ENCODE assay signal across 9 mouse cellular contexts in genomic region chr7:45923762-45924428, GRCm38 (mm10). TPM values are rescaled to one million over a fixed set of nuclear protein-coding genes. Genes with fewer than 3 reads are reported as not detected.
DNase-seq lines count a peak whose midpoint lies in the region; ATAC-seq and TF ChIP-seq lines count a peak whose summit lies in the region.
"Had no signal": no experiment of that assay in that cellular context is flagged by ENCODE, and none has a peak within 500 bp of the region (broad histone marks: within the 10 kb centered on the region; RNA-seq: fewer than 3 reads in every experiment).

Ccdc114 (plus strand) TSS chr7:45924072.

- peak within 1 kb of the TSS; percentile 88 for H3K27ac ChIP-seq in hindbrain, embryonic 12.5 days
- peak within 1 kb of the TSS; percentile 75 for H3K27ac ChIP-seq in limb, embryonic 11.5 days (replicated peaks; ENCODE audit: low read depth, low read length)
- peak within 1 kb of the TSS; percentile 85 for H3K27ac ChIP-seq in midbrain, embryonic 10.5 days (replicated peaks)
- H3K27ac ChIP-seq in spleen, adult 2 months (ENCODE audit: insufficient read depth, low read length), result peak within 1 kb of the TSS; percentile 98

- TF ChIP-seq POLR2A in spleen, adult 2 months (IDR thresholded peaks at IDR 0.05; ENCODE audit: low read depth, low read length), result peak; percentile 39

- peak; percentile 18 to 23 for DNase-seq in cerebellum, adult 18-20 months
- no peak for DNase-seq in cerebellum, adult 11 months
- peak; percentile 53 for DNase-seq in c-Kit-positive CD71-positive TER-119-positive erythroid progenitor cells, embryonic 14.5 days (ENCODE audit: low spot score)
- DNase-seq in forelimb bud, embryonic 11.5 days (ENCODE audit: low read depth, low spot score), result peak; percentile 31
- peak; percentile 67 for DNase-seq in limb, embryonic 11.5 days (ENCODE audit: low spot score)
- peak; percentile 68 for DNase-seq in midbrain, embryonic 10.5 days (ENCODE audit: low spot score)
- DNase-seq in spleen, adult 2 months (ENCODE audit: low read depth in 1 of 2, low spot score in 2 of 2), result peak; percentile 41 to 60

- peak within 1 kb of the TSS; percentile 61 for H3K4me2 ChIP-seq in hindbrain, embryonic 12.5 days (replicated peaks)
- H3K4me2 ChIP-seq in limb, embryonic 11.5 days (ENCODE audit: low read depth, severe bottlenecking), result peak within 1 kb of the TSS; percentile 56

- peak; percentile 36 for ATAC-seq in hindbrain, embryonic 12.5 days (ENCODE audit: low FRiP score)
- peak; percentile 14; the same call in 1 of the 2 replicates for ATAC-seq in limb, embryonic 11.5 days (ENCODE audit: insufficient number of reproducible peaks, low FRiP score, low TSS enrichment, low read depth)

- peak within 1 kb of the TSS; percentile 50; the same call in 1 of the 2 replicates for H3K9ac ChIP-seq in hindbrain, embryonic 12.5 days
- no peak within 1 kb of the TSS; the same call in 1 of the 2 replicates for H3K9ac ChIP-seq in limb, embryonic 11.5 days (ENCODE audit: low read length)

- H3K36me3 ChIP-seq in hindbrain, embryonic 12.5 days, result no peaks in the 10 kb centered on the region
- H3K36me3 ChIP-seq in limb, embryonic 11.5 days (ENCODE audit: control insufficient read depth, insufficient read depth, low read length), result no peaks in the 10 kb centered on the region
- no peaks in the 10 kb centered on the region; the same call in 1 of the 2 replicates for H3K36me3 ChIP-seq in midbrain, embryonic 10.5 days
- H3K36me3 ChIP-seq in spleen, adult 2 months (ENCODE audit: control insufficient read depth, insufficient read depth, low read length), result peaks cover 3% of the 10 kb centered on the region

- peaks cover 29% of the 10 kb centered on the region for H3K27me3 ChIP-seq in hindbrain, embryonic 12.5 days
- H3K27me3 ChIP-seq in limb, embryonic 11.5 days (ENCODE audit: control insufficient read depth, insufficient read depth, low read length), result no peaks in the 10 kb centered on the region
- peaks cover 53% of the 10 kb centered on the region for H3K27me3 ChIP-seq in midbrain, embryonic 10.5 days (ENCODE audit: low read depth, poor library complexity, severe bottlenecking)
- H3K27me3 ChIP-seq in spleen, adult 2 months (ENCODE audit: control insufficient read depth, insufficient read depth, low read length), result no peaks in the 10 kb centered on the region
- H3K27me3 ChIP-seq: CH12.LX had no signal

- peak within 1 kb of the TSS; percentile 42 for H3K4me3 ChIP-seq in hindbrain, embryonic 12.5 days
- peak within 1 kb of the TSS; percentile 31 for H3K4me3 ChIP-seq in limb, embryonic 11.5 days (ENCODE audit: low read depth, low read length)
- peak within 1 kb of the TSS; percentile 55 for H3K4me3 ChIP-seq in midbrain, embryonic 10.5 days
- peak within 1 kb of the TSS; percentile 65 for H3K4me3 ChIP-seq in spleen, adult 2 months (ENCODE audit: extremely low read depth, insufficient read depth, insufficient read length)

- H3K9me3 ChIP-seq in hindbrain, embryonic 12.5 days (replicated peaks), result no peaks in the 10 kb centered on the region
- H3K9me3 ChIP-seq in limb, embryonic 11.5 days (ENCODE audit: control insufficient read depth, low read length), result no peaks in the 10 kb centered on the region
- 0 out of 2 replicates have a peak, but pooled peaks cover 2% of the 10 kb centered on the region for H3K9me3 ChIP-seq in midbrain, embryonic 10.5 days (replicated peaks)

- peaks cover 9% of the 10 kb centered on the region for H3K4me1 ChIP-seq in hindbrain, embryonic 12.5 days
- H3K4me1 ChIP-seq in limb, embryonic 11.5 days (ENCODE audit: control insufficient read depth, insufficient read depth, low read length), result peaks cover 19% of the 10 kb centered on the region
- peaks cover 40% of the 10 kb centered on the region for H3K4me1 ChIP-seq in midbrain, embryonic 10.5 days
- peaks cover 28% of the 10 kb centered on the region for H3K4me1 ChIP-seq in spleen, adult 2 months (ENCODE audit: control insufficient read depth, insufficient read depth, insufficient read length)

- WGBS in hindbrain, embryonic 12.5 days, result 6% methylated on average over 24 of the region's 24 CpGs
- WGBS in limb, embryonic 11.5 days, result 4% methylated on average over 24 of the region's 24 CpGs
- 5% methylated on average over 24 of the region's 24 CpGs for WGBS in midbrain, embryonic 10.5 days
- 7% methylated on average over 24 of the region's 24 CpGs for WGBS in spleen, adult 2 months

- TF ChIP-seq CTCF in spleen, adult 2 months (IDR thresholded peaks at IDR 0.05; ENCODE audit: extremely low read depth, insufficient read depth, insufficient read length, insufficient replicate concordance), result no peak

RNA-seq across cellular contexts. Expression of gene Ccdc114, which starts in this region (rescaled TPM):
- polyA plus RNA-seq in hindbrain, embryonic 12.5 days (2016; fragmentation: Nextera tagmentation; extraction: Ambion mirVana), result 5.5 and 6.8 TPM in 2 replicates
- polyA plus RNA-seq in limb, embryonic 11.5 days (2014; fragmentation: Nextera tagmentation; extraction: Ambion mirVana), result 3.8 and 4.7 TPM in 2 replicates
- polyA plus RNA-seq in midbrain, embryonic 10.5 days (2016; fragmentation: Nextera tagmentation; extraction: Ambion mirVana), result 4.8 and 5.3 TPM in 2 replicates
- polyA plus RNA-seq in spleen, adult 2 months (2012; rRNA removed), result 1.7 TPM in 2 replicates
